Mouse (Mus musculus): ENCODE measurements at regions not wholly inside any gene's neighbourhood (a gene's known extent, or its start where the extent isn't known, plus 50 kb on each side); places are given as distances from the start of the nearest gene placed in this dataset.

DNA sequence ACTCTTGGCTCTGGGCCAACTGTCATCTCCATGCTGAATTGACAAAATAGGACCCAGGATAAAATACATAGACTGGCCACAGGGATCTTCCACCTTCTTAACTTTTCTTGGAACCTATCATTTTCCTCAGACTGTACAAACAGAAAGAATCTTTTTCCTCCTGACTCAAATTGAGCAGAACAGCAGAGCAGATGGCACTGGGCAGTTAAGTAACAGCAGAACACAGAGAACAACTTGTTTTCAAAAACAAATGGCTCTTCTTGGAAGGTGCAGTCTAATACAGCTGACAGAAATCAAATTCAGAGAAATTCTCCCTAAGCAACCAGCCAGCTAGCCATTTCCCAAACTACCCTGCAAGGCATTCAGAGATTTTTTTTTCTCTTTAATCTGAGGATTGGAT is 763.0 kb downstream of the Gsdmc2 start:
- TF ChIP-seq MEF2A (IDR thresholded peaks at IDR 0.05; ENCODE audit: extremely low read depth, insufficient replicate concordance, low read depth, low read length, poor library complexity, severe bottlenecking) (no peak), NELFE (IDR thresholded peaks at IDR 0.05; ENCODE audit: low read depth, low read length) (no peak), CHD2 (IDR thresholded peaks at IDR 0.05; ENCODE audit: low read length) (no peak), JUND (IDR thresholded peaks at IDR 0.05; ENCODE audit: low read depth, low read length) (no peak), KAT2A (conservative IDR thresholded peaks at IDR 0.05; ENCODE audit: low read depth, low read length) (no peak), USF1 (IDR thresholded peaks at IDR 0.05; ENCODE audit: low read depth, low read length) (no peak), POLR2A (IDR thresholded peaks at IDR 0.05; ENCODE audit: control insufficient read depth in 1 of 2, insufficient read depth in 1 of 2, low read depth in 1 of 2, low read length in 2 of 2, poor library complexity in 1 of 2) (no peak), ZMIZ1 (IDR thresholded peaks at IDR 0.05; ENCODE audit: low read depth, low read length) (no peak), MXI1 (IDR thresholded peaks at IDR 0.05; ENCODE audit: low read depth, low read length) (no peak), UBTF (IDR thresholded peaks at IDR 0.05; ENCODE audit: borderline replicate concordance, insufficient read depth, low read depth, low read length) (no peak), ZNF384 (IDR thresholded peaks at IDR 0.05; ENCODE audit: low read depth, low read length) (no peak), CHD1 (IDR thresholded peaks at IDR 0.05; ENCODE audit: low read depth, low read length) (no peak), SMC3 (IDR thresholded peaks at IDR 0.05; ENCODE audit: low read depth, low read length) (no peak), HCFC1 (IDR thresholded peaks at IDR 0.05; ENCODE audit: low read depth, low read length) (no peak), TBP (IDR thresholded peaks at IDR 0.05; ENCODE audit: low read depth, low read length) (no peak), SIN3A (IDR thresholded peaks at IDR 0.05; ENCODE audit: low read length) (no peak), ZKSCAN1 (IDR thresholded peaks at IDR 0.05; ENCODE audit: low read depth, low read length) (no peak), BHLHE40 (IDR thresholded peaks at IDR 0.05; ENCODE audit: borderline replicate concordance, low read depth, low read length) (no peak), MAX (IDR thresholded peaks at IDR 0.05; ENCODE audit: low read length) (no peak)
- Histone ChIP-seq H3K79me2 (ENCODE audit: control insufficient read depth, insufficient read depth, low read length, poor library complexity) (no peaks in the 10 kb centered on the region), H3K4me3 (ENCODE audit: control insufficient read depth in 1 of 2, insufficient read depth in 1 of 2, low read depth in 2 of 2, low read length in 2 of 2) (no peak overlapping the region), H3K36me3 (ENCODE audit: control insufficient read depth in 1 of 2, insufficient read depth in 2 of 2, low read length in 2 of 2) (no peaks in the 10 kb centered on the region), H3K9ac (ENCODE audit: control insufficient read depth, low read depth, low read length, poor library complexity, severe bottlenecking) (no peak overlapping the region), H3K4me1 (ENCODE audit: control insufficient read depth in 1 of 2, insufficient read depth in 2 of 2, low read length in 2 of 2) (no peaks in the 10 kb centered on the region), H3K27ac (ENCODE audit: control insufficient read depth, low read depth, low read length) (no peak overlapping the region), H3K9me3 (replicated peaks; ENCODE audit: insufficient read depth, low read length) (no peaks in the 10 kb centered on the region), H3K27me3 (ENCODE audit: control insufficient read depth in 1 of 2, insufficient read depth in 2 of 2, low read length in 2 of 2) (no peaks in the 10 kb centered on the region)
- DNase-seq (ENCODE audit: low read depth, low spot score): no peak

DNA sequence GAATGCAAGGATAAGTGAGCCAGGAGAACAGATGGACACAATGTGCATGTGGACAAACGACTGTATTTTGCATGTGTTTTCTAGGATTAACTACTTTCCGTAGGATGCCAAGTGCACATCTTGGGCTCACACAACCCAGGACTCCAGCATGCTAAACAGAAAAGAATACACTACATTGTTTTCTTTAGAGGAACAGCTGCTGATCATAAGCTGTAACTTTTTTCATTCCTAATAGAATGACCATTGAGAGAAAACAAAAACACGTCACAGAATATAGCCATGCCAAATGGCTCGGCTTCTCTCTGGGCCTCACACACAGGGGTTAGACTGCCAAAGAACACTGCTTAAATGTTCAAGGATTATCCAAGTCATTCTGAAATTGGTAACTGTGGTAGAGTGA is 765.2 kb downstream of the Gsdmc2 start:
- Histone ChIP-seq H3K4me3 (ENCODE audit: control insufficient read depth in 1 of 2, insufficient read depth in 1 of 2, low read depth in 2 of 2, low read length in 2 of 2) (no peak overlapping the region), H3K27ac (ENCODE audit: control insufficient read depth, low read depth, low read length) (no peak overlapping the region), H3K4me1 (ENCODE audit: control insufficient read depth in 1 of 2, insufficient read depth in 2 of 2, low read length in 2 of 2) (no peaks in the 10 kb centered on the region), H3K9me3 (replicated peaks; ENCODE audit: insufficient read depth, low read length) (no peaks in the 10 kb centered on the region), H3K9ac (ENCODE audit: control insufficient read depth, low read depth, low read length, poor library complexity, severe bottlenecking) (no peak overlapping the region), H3K27me3 (ENCODE audit: control insufficient read depth in 1 of 2, insufficient read depth in 2 of 2, low read length in 2 of 2) (no peaks in the 10 kb centered on the region), H3K36me3 (ENCODE audit: control insufficient read depth in 1 of 2, insufficient read depth in 2 of 2, low read length in 2 of 2) (no peaks in the 10 kb centered on the region), H3K79me2 (ENCODE audit: control insufficient read depth, insufficient read depth, low read length, poor library complexity) (no peaks in the 10 kb centered on the region)
- no peak for DNase-seq (ENCODE audit: low read depth, low spot score)
- TF ChIP-seq ZMIZ1 (IDR thresholded peaks at IDR 0.05; ENCODE audit: low read depth, low read length): no peak
- no peak for TF ChIP-seq RCOR1 (IDR thresholded peaks at IDR 0.05; ENCODE audit: low read depth, low read length)
- no peak for TF ChIP-seq ETS1 (IDR thresholded peaks at IDR 0.05; ENCODE audit: low read depth, low read length)
- TF ChIP-seq ZC3H11A (IDR thresholded peaks at IDR 0.05; ENCODE audit: low read depth, low read length): no peak
- no peak for TF ChIP-seq MAZ (IDR thresholded peaks at IDR 0.05; ENCODE audit: low read depth, low read length)
- no peak for TF ChIP-seq KAT2A (conservative IDR thresholded peaks at IDR 0.05; ENCODE audit: low read depth, low read length)
- TF ChIP-seq GABPA (IDR thresholded peaks at IDR 0.05; ENCODE audit: low read depth, low read length): no peak
- TF ChIP-seq TCF12 (IDR thresholded peaks at IDR 0.05; ENCODE audit: low read depth, low read length): no peak
- TF ChIP-seq GATA1 (IDR thresholded peaks at IDR 0.05; ENCODE audit: low read depth, low read length): no peak
